Comparison of ENCODE assay signal across 21 mouse cellular contexts in genomic region chr12:13207099-13207498, GRCm38 (mm10). TPM values are rescaled to one million over a fixed set of nuclear protein-coding genes. Genes with fewer than 3 reads are reported as not detected.
DNase-seq lines count a peak whose midpoint lies in the region; ATAC-seq lines count a peak whose summit lies in the region.
"Had no signal": no experiment of that assay in that cellular context is flagged by ENCODE, and none has a peak within 500 bp of the region (broad histone marks: within the 10 kb centered on the region; RNA-seq: fewer than 3 reads in every experiment).

No protein-coding gene starts in this region.

- H3K4me3 ChIP-seq in forebrain, embryonic 10.5 days: no peak overlapping the region
- no peak overlapping the region for H3K4me3 ChIP-seq in forebrain, embryonic 13.5 days
- no peak overlapping the region for H3K4me3 ChIP-seq in hindbrain, embryonic 10.5 days
- H3K4me3 ChIP-seq in hindbrain, embryonic 12.5 days: no peak overlapping the region
- H3K4me3 ChIP-seq: embryonic facial prominence, embryonic 15.5 days; erythroblast, embryonic 14.5 days; gastrocnemius, adult 2 months had no signal

- DNase-seq in forebrain, embryonic 10.5 days (ENCODE audit: extremely low spot score, low spot score): no peak
- DNase-seq in hindbrain, embryonic 10.5 days (ENCODE audit: low spot score): no peak
- DNase-seq in kidney, adult 8-10 months: peak; percentile 48 to 51
- no peak for DNase-seq in kidney, adult 18-20 months
- peak; percentile 22 for DNase-seq in ZHBTc4 (ENCODE audit: low read depth, low spot score)
- DNase-seq: adrenal gland, postnatal 10 days; B cell, adult 2 months; cerebellum, adult 11 months; cerebellum, adult 8-10 months; cerebellum, postnatal 14 days; embryo, embryonic 11 days; gastrocnemius, adult 2 months; gastrocnemius, postnatal 25 days; heart, postnatal 10 days had no signal

- no peaks in the 10 kb centered on the region; the same call in 1 of the 2 replicates for H3K27me3 ChIP-seq in forebrain, embryonic 10.5 days (ENCODE audit: poor library complexity, severe bottlenecking)
- H3K27me3 ChIP-seq in forebrain, embryonic 13.5 days: no peaks in the 10 kb centered on the region
- H3K27me3 ChIP-seq in hindbrain, embryonic 10.5 days (ENCODE audit: insufficient read depth, poor library complexity, severe bottlenecking): no peaks in the 10 kb centered on the region
- H3K27me3 ChIP-seq in hindbrain, embryonic 12.5 days: 0 out of 2 replicates have a peak, but pooled peaks cover 6% of the 10 kb centered on the region
- H3K27me3 ChIP-seq: embryonic facial prominence, embryonic 15.5 days had no signal

- H3K4me2 ChIP-seq in forebrain, embryonic 13.5 days: no peak overlapping the region
- no peak overlapping the region for H3K4me2 ChIP-seq in hindbrain, embryonic 12.5 days (replicated peaks)
- H3K4me2 ChIP-seq: embryonic facial prominence, embryonic 15.5 days had no signal

- H3K9ac ChIP-seq in forebrain, embryonic 13.5 days: no peak overlapping the region
- no peak overlapping the region for H3K9ac ChIP-seq in hindbrain, embryonic 12.5 days
- H3K9ac ChIP-seq: embryonic facial prominence, embryonic 15.5 days had no signal

- no peaks in the 10 kb centered on the region for H3K36me3 ChIP-seq in forebrain, embryonic 10.5 days (replicated peaks)
- H3K36me3 ChIP-seq in forebrain, embryonic 13.5 days (ENCODE audit: poor library complexity, severe bottlenecking): no peaks in the 10 kb centered on the region
- H3K36me3 ChIP-seq in hindbrain, embryonic 10.5 days: no peaks in the 10 kb centered on the region
- no peaks in the 10 kb centered on the region for H3K36me3 ChIP-seq in hindbrain, embryonic 12.5 days
- H3K36me3 ChIP-seq: embryonic facial prominence, embryonic 15.5 days; G1E had no signal

- ATAC-seq in forebrain, embryonic 13.5 days: no peak
- ATAC-seq in hindbrain, embryonic 12.5 days (ENCODE audit: low FRiP score): no peak
- ATAC-seq: CD4-positive, CD25-positive, alpha-beta regulatory T cell, adult 4 months; hindbrain, embryonic 16.5 days had no signal

- H3K9me3 ChIP-seq in forebrain, embryonic 10.5 days: peaks cover 4% of the 10 kb centered on the region; the same call in 1 of the 2 replicates
- no peaks in the 10 kb centered on the region for H3K9me3 ChIP-seq in forebrain, embryonic 13.5 days (replicated peaks)
- H3K9me3 ChIP-seq in hindbrain, embryonic 10.5 days: no peaks in the 10 kb centered on the region
- H3K9me3 ChIP-seq in hindbrain, embryonic 12.5 days (replicated peaks): no peaks in the 10 kb centered on the region
- H3K9me3 ChIP-seq: embryonic facial prominence, embryonic 15.5 days; G1E had no signal

- WGBS in forebrain, embryonic 10.5 days: 39% methylated on average over 8 of the region's 8 CpGs
- 14% methylated on average over 8 of the region's 8 CpGs for WGBS in forebrain, embryonic 13.5 days
- 34% methylated on average over 8 of the region's 8 CpGs for WGBS in hindbrain, embryonic 10.5 days
- WGBS in hindbrain, embryonic 12.5 days: 29% methylated on average over 8 of the region's 8 CpGs

- peak overlapping the region; percentile 85; the same call in 1 of the 2 replicates for H3K27ac ChIP-seq in forebrain, embryonic 10.5 days
- no peak overlapping the region for H3K27ac ChIP-seq in forebrain, embryonic 13.5 days
- H3K27ac ChIP-seq in hindbrain, embryonic 10.5 days: 0 out of 2 replicates have a peak overlapping the region, but pooled peaks have one; percentile 23
- H3K27ac ChIP-seq in hindbrain, embryonic 12.5 days: no peak overlapping the region
- H3K27ac ChIP-seq: embryonic facial prominence, embryonic 15.5 days; gastrocnemius, adult 2 months had no signal

- peaks cover 53% of the 10 kb centered on the region for H3K4me1 ChIP-seq in forebrain, embryonic 10.5 days
- H3K4me1 ChIP-seq in forebrain, embryonic 13.5 days: peaks cover 31% of the 10 kb centered on the region
- peaks cover 44% of the 10 kb centered on the region for H3K4me1 ChIP-seq in hindbrain, embryonic 10.5 days (replicated peaks)
- peaks cover 22% of the 10 kb centered on the region for H3K4me1 ChIP-seq in hindbrain, embryonic 12.5 days

RNA-seq across cellular contexts. Expression of gene Ddx1, which starts 41.9 kb away (rescaled TPM):
- 211 and 212 TPM in 2 replicates for polyA plus RNA-seq in forebrain, embryonic 10.5 days (2016; fragmentation: Nextera tagmentation; extraction: Ambion mirVana)
- polyA plus RNA-seq in forebrain, embryonic 13.5 days (2015; fragmentation: Nextera tagmentation; extraction: Ambion mirVana): 145 and 158 TPM in 2 replicates
- 144 and 181 TPM in 2 replicates for polyA plus RNA-seq in hindbrain, embryonic 10.5 days (2016; fragmentation: Nextera tagmentation; extraction: Ambion mirVana)
- polyA plus RNA-seq in hindbrain, embryonic 12.5 days (2016; fragmentation: Nextera tagmentation; extraction: Ambion mirVana): 142 TPM in 2 replicates

Comparison
In these comparisons a context has a peak if more than half of its experiments do, and no peak if none do; other contexts are left out.
1. DNase-seq: peak in kidney, adult 8-10 months (2 of 2) and ZHBTc4 (single experiment); none in forebrain, embryonic 10.5 days (single experiment), hindbrain, embryonic 10.5 days (single experiment) and kidney, adult 18-20 months (single experiment).
2. H3K27ac ChIP-seq: peak in forebrain, embryonic 10.5 days (single experiment) and hindbrain, embryonic 10.5 days (single experiment); none in forebrain, embryonic 13.5 days (single experiment) and hindbrain, embryonic 12.5 days (single experiment).